Mouse (Mus musculus) lung, adult 2 months (tissue): ENCODE measurements at regions not wholly inside any gene's neighbourhood (a gene's known extent, or its start where the extent isn't known, plus 50 kb on each side); places are given as distances from the start of the nearest gene placed in this dataset.

Experiments used
- CTCF ChIP-seq: fragments of 200-500 bp; IDR thresholded peaks from 2 replicates; pipeline ENCODE4 v1.5.1; 2011; ENCODE audit warnings: mild to moderate bottlenecking, low read length, control low read depth; ENCODE audit not compliant: insufficient read depth
- POLR2A ChIP-seq: fragments of 200-500 bp; IDR thresholded peaks from 2 replicates; pipeline ENCODE4 v1.6.1; 2011; ENCODE audit warnings: low read depth, mild to moderate bottlenecking, control low read depth, low read length, borderline replicate concordance; ENCODE audit errors: extremely low read depth

- TF ChIP-seq POLR2A (no peak), CTCF (no peak)
These were observed 225.1 kb upstream of the Msx2 start for GRCm38 (mm10) chr13:53697954-53698353.
